Mouse (Mus musculus) stomach, postnatal 0 days (tissue): Measurements from ENCODE around the gene Pten.

ENCODE experiments used
- CTCF ChIP-seq: IDR thresholded peaks from 2 replicates; pipeline ENCODE4 v1.5.1; 2016; ENCODE audit warnings: antibody characterized with exemption, low read depth, mild to moderate bottlenecking, moderate library complexity
- EP300 ChIP-seq: optimal IDR thresholded peaks from 2 replicates; pipeline ENCODE3; 2016; ENCODE audit warnings: antibody characterized with exemption

GRCm38 (mm10) chr19:32729785-32730184 is 27.5 kb upstream of the Pten start:
- TF ChIP-seq CTCF (no peak), EP300 (no peak)
